Comparison of ENCODE assay signal across 7 mouse cellular contexts in the genomic region with DNA sequence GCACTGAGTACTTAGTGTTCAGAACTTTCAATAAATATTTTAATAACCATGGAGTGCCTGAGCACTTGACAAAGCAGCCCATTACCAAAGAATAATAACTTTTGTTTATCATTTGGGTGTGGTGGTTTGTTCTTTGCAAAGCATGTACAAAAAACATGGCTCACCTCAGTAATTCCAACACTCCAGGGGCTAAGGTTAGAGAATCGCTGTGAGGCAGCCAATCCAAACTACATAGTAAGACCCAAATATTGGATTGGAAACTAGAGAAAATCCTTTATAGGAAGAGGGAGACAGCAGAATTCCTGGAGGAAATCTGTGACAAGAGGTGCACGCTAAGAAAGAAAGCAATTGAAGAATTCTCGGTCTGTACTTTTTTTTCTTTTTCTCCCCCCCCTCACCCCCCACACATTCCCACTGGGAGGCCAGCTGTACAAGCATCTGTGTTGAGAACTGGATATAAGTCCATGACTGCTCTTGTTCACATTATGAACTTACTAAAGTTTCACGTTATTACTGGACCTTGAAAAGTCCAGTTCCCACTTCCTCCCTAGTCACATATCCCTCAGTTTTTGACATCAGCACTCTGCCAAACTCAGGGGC. TPM values are rescaled to one million over a fixed set of nuclear protein-coding genes. Genes with fewer than 3 reads are reported as not detected.
DNase-seq lines count a peak whose midpoint lies in the region; ATAC-seq and TF ChIP-seq lines count a peak whose summit lies in the region.

No protein-coding gene starts in this region.

- H3K9ac ChIP-seq in neural tube, embryonic 11.5 days (ENCODE audit: low read length): peak overlapping the region; percentile 79
- peak overlapping the region; percentile 85; the same call in 1 of the 2 replicates for H3K9ac ChIP-seq in forebrain, embryonic 12.5 days
- peak overlapping the region; percentile 96 for H3K9ac ChIP-seq in liver, embryonic 12.5 days
- H3K9ac ChIP-seq in stomach, postnatal 0 days (ENCODE audit: low read length): peak overlapping the region; percentile 80

- H3K27me3 ChIP-seq in neural tube, embryonic 11.5 days (ENCODE audit: control insufficient read depth, insufficient read depth, low read length): no peaks in the 10 kb centered on the region
- no peaks in the 10 kb centered on the region for H3K27me3 ChIP-seq in forebrain, embryonic 12.5 days
- no peaks in the 10 kb centered on the region for H3K27me3 ChIP-seq in liver, embryonic 12.5 days (replicated peaks)
- H3K27me3 ChIP-seq in stomach, postnatal 0 days (ENCODE audit: control insufficient read depth, insufficient read depth, low read length): no peaks in the 10 kb centered on the region

- WGBS in neural tube, embryonic 11.5 days: 24% methylated on average over 4 of the region's 4 CpGs
- 29% methylated on average over 4 of the region's 4 CpGs for WGBS in forebrain, embryonic 12.5 days
- 15% methylated on average over 4 of the region's 4 CpGs for WGBS in liver, embryonic 12.5 days (ENCODE audit: insufficient replicate concordance)
- WGBS in stomach, postnatal 0 days: 7% methylated on average over 4 of the region's 4 CpGs

- no peak for DNase-seq in neural tube, embryonic 11.5 days (ENCODE audit: low spot score)
- no peak for DNase-seq in neural tube, embryonic 10.5 days (ENCODE audit: extremely low spot score, low spot score)
- no peak for DNase-seq in stomach, postnatal 0 days (ENCODE audit: low spot score)
- DNase-seq in frontal cortex, postnatal 25 days (ENCODE audit: low spot score in 2 of 2): no peak
- DNase-seq in right cerebral cortex, postnatal 4 days: no peak

- no peak for TF ChIP-seq CTCF in stomach, postnatal 0 days (IDR thresholded peaks at IDR 0.05; ENCODE audit: low read depth)

- peak overlapping the region; percentile 57 for H3K4me3 ChIP-seq in neural tube, embryonic 11.5 days (ENCODE audit: low read depth, low read length)
- peak overlapping the region; percentile 75 for H3K4me3 ChIP-seq in forebrain, embryonic 12.5 days (replicated peaks)
- peak overlapping the region; percentile 92 for H3K4me3 ChIP-seq in liver, embryonic 12.5 days
- H3K4me3 ChIP-seq in stomach, postnatal 0 days (ENCODE audit: low read depth, low read length): peak overlapping the region; percentile 57

- H3K36me3 ChIP-seq in neural tube, embryonic 11.5 days (ENCODE audit: control insufficient read depth, insufficient read depth, low read length): peaks cover 9% of the 10 kb centered on the region
- H3K36me3 ChIP-seq in forebrain, embryonic 12.5 days (replicated peaks): peaks cover 56% of the 10 kb centered on the region
- H3K36me3 ChIP-seq in liver, embryonic 12.5 days: peaks cover 68% of the 10 kb centered on the region
- peaks cover 5% of the 10 kb centered on the region; the same call in 1 of the 2 replicates for H3K36me3 ChIP-seq in stomach, postnatal 0 days (ENCODE audit: control insufficient read depth, insufficient read depth, low read length)

- peak overlapping the region; percentile 49 for H3K4me2 ChIP-seq in neural tube, embryonic 11.5 days (ENCODE audit: low read depth)
- H3K4me2 ChIP-seq in forebrain, embryonic 12.5 days: peak overlapping the region; percentile 62
- H3K4me2 ChIP-seq in liver, embryonic 12.5 days: peak overlapping the region; percentile 82
- peak overlapping the region; percentile 65 for H3K4me2 ChIP-seq in stomach, postnatal 0 days (replicated peaks; ENCODE audit: low read depth)

- no peaks in the 10 kb centered on the region for H3K9me3 ChIP-seq in neural tube, embryonic 11.5 days (ENCODE audit: control insufficient read depth, low read length)
- H3K9me3 ChIP-seq in forebrain, embryonic 12.5 days: no peaks in the 10 kb centered on the region
- no peaks in the 10 kb centered on the region for H3K9me3 ChIP-seq in liver, embryonic 12.5 days (replicated peaks)
- H3K9me3 ChIP-seq in stomach, postnatal 0 days (ENCODE audit: control insufficient read depth, low read length): no peaks in the 10 kb centered on the region

- no peak for TF ChIP-seq EP300 in stomach, postnatal 0 days (optimal IDR thresholded peaks at IDR 0.05)

- peaks cover 6% of the 10 kb centered on the region; the same call in 1 of the 2 replicates for H3K4me1 ChIP-seq in neural tube, embryonic 11.5 days (ENCODE audit: control insufficient read depth, insufficient read depth, low read length)
- peaks cover 16% of the 10 kb centered on the region for H3K4me1 ChIP-seq in forebrain, embryonic 12.5 days
- peaks cover 34% of the 10 kb centered on the region for H3K4me1 ChIP-seq in liver, embryonic 12.5 days
- peaks cover 2% of the 10 kb centered on the region; the same call in 1 of the 2 replicates for H3K4me1 ChIP-seq in stomach, postnatal 0 days (replicated peaks; ENCODE audit: control insufficient read depth, insufficient read depth)

- peak overlapping the region; percentile 90 for H3K27ac ChIP-seq in neural tube, embryonic 11.5 days (ENCODE audit: low read depth, low read length)
- H3K27ac ChIP-seq in forebrain, embryonic 12.5 days: peak overlapping the region; percentile 21; the same call in 1 of the 2 replicates
- H3K27ac ChIP-seq in liver, embryonic 12.5 days: peak overlapping the region; percentile 97
- peak overlapping the region; percentile 98 for H3K27ac ChIP-seq in stomach, postnatal 0 days (replicated peaks)

- no peak; the same call in 1 of the 2 replicates for ATAC-seq in neural tube, embryonic 11.5 days (ENCODE audit: insufficient read depth, low FRiP score, low TSS enrichment)
- ATAC-seq in forebrain, embryonic 12.5 days (ENCODE audit: low FRiP score): no peak; the same call in 1 of the 2 replicates
- peak; percentile 19 for ATAC-seq in liver, embryonic 12.5 days
- no peak; the same call in 1 of the 2 replicates for ATAC-seq in stomach, postnatal 0 days (ENCODE audit: low FRiP score, low TSS enrichment)

RNA-seq across cellular contexts. Expression of gene Gabpb2, which starts 1.0 kb away (rescaled TPM):
- polyA plus RNA-seq in neural tube, embryonic 11.5 days (2014; fragmentation: Nextera tagmentation; extraction: Ambion mirVana): 4.7 and 4.8 TPM in 2 replicates
- 12.2 and 12.5 TPM in 2 replicates for polyA plus RNA-seq in forebrain, embryonic 12.5 days (2016; fragmentation: Nextera tagmentation; extraction: Ambion mirVana)
- 11.0 and 11.4 TPM in 2 replicates for polyA plus RNA-seq in liver, embryonic 12.5 days (2016; fragmentation: Nextera tagmentation; extraction: Ambion mirVana)
- 3.3 and 3.4 TPM in 2 replicates for polyA plus RNA-seq in stomach, postnatal 0 days (2015; fragmentation: Nextera tagmentation; extraction: Ambion mirVana)

RNA-seq across cellular contexts. Expression of gene Cdc42se1, which starts 11.8 kb away (rescaled TPM):
- 104 and 109 TPM in 2 replicates for polyA plus RNA-seq in neural tube, embryonic 11.5 days (2014; fragmentation: Nextera tagmentation; extraction: Ambion mirVana)
- 105 and 110 TPM in 2 replicates for polyA plus RNA-seq in forebrain, embryonic 12.5 days (2016; fragmentation: Nextera tagmentation; extraction: Ambion mirVana)
- polyA plus RNA-seq in liver, embryonic 12.5 days (2016; fragmentation: Nextera tagmentation; extraction: Ambion mirVana): 59.6 and 60.9 TPM in 2 replicates
- 88.1 and 99.4 TPM in 2 replicates for polyA plus RNA-seq in stomach, postnatal 0 days (2015; fragmentation: Nextera tagmentation; extraction: Ambion mirVana)

RNA-seq across cellular contexts. Expression of gene Mllt11, which starts 15.2 kb away (rescaled TPM):
- polyA plus RNA-seq in neural tube, embryonic 11.5 days (2014; fragmentation: Nextera tagmentation; extraction: Ambion mirVana): 173 and 176 TPM in 2 replicates
- 96.2 and 98.8 TPM in 2 replicates for polyA plus RNA-seq in forebrain, embryonic 12.5 days (2016; fragmentation: Nextera tagmentation; extraction: Ambion mirVana)
- 4.3 and 4.5 TPM in 2 replicates for polyA plus RNA-seq in liver, embryonic 12.5 days (2016; fragmentation: Nextera tagmentation; extraction: Ambion mirVana)
- 11.0 and 11.8 TPM in 2 replicates for polyA plus RNA-seq in stomach, postnatal 0 days (2015; fragmentation: Nextera tagmentation; extraction: Ambion mirVana)

RNA-seq across cellular contexts. Expression of gene Gm128, which starts 24.6 kb away (rescaled TPM):
- polyA plus RNA-seq in neural tube, embryonic 11.5 days (2014; fragmentation: Nextera tagmentation; extraction: Ambion mirVana): 0.33 TPM in 1 of 2 replicates, not detected in the other
- polyA plus RNA-seq in forebrain, embryonic 12.5 days (2016; fragmentation: Nextera tagmentation; extraction: Ambion mirVana): 0.12 and 0.31 TPM in 2 replicates
- 0.33 and 0.38 TPM in 2 replicates for polyA plus RNA-seq in liver, embryonic 12.5 days (2016; fragmentation: Nextera tagmentation; extraction: Ambion mirVana)
- 0.21 and 0.38 TPM in 2 replicates for polyA plus RNA-seq in stomach, postnatal 0 days (2015; fragmentation: Nextera tagmentation; extraction: Ambion mirVana)

RNA-seq across cellular contexts. Expression of gene Bnipl, which starts 34.2 kb away (rescaled TPM):
- polyA plus RNA-seq in neural tube, embryonic 11.5 days (2014; fragmentation: Nextera tagmentation; extraction: Ambion mirVana): 0.31 and 0.54 TPM in 2 replicates
- polyA plus RNA-seq in forebrain, embryonic 12.5 days (2016; fragmentation: Nextera tagmentation; extraction: Ambion mirVana): 0.42 and 0.63 TPM in 2 replicates
- not detected in 2 replicates for polyA plus RNA-seq in liver, embryonic 12.5 days (2016; fragmentation: Nextera tagmentation; extraction: Ambion mirVana)
- 16.6 and 16.8 TPM in 2 replicates for polyA plus RNA-seq in stomach, postnatal 0 days (2015; fragmentation: Nextera tagmentation; extraction: Ambion mirVana)

Comparison
In these comparisons a context has a peak if more than half of its experiments do, and no peak if none do; other contexts are left out.
1. H3K27ac ChIP-seq: peak in every context shown above with its lines; median percentile 98 in stomach, postnatal 0 days; 97 in liver, embryonic 12.5 days; 90 in neural tube, embryonic 11.5 days; 21 in forebrain, embryonic 12.5 days.